Mouse (Mus musculus): ENCODE results near the gene Prss34.

Gene Prss34

DNA sequence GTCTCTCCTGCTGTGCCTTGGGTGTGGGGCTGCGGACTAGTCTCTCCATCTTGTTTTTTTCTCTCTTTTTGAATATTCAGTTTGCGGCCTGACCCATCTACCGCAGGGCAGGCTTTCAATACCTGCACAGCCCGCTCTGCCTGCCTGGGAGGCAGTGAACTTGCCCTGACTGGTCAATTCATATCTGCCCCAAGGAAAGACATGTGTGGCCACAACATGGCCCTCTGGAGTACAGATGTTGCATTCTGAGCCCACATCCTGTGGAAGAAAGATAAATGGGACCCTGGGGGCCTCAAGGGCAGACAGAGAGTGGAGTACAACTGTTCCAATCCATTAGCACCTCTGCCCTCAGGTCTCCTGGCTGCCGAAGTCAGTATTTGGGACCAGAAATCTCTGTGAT, at the start of gene Prss34:
TSS of gene Prss34 (plus strand) at position 301 of the 400 bp plus-strand sequence.
- DNase-seq: no peak

DNA sequence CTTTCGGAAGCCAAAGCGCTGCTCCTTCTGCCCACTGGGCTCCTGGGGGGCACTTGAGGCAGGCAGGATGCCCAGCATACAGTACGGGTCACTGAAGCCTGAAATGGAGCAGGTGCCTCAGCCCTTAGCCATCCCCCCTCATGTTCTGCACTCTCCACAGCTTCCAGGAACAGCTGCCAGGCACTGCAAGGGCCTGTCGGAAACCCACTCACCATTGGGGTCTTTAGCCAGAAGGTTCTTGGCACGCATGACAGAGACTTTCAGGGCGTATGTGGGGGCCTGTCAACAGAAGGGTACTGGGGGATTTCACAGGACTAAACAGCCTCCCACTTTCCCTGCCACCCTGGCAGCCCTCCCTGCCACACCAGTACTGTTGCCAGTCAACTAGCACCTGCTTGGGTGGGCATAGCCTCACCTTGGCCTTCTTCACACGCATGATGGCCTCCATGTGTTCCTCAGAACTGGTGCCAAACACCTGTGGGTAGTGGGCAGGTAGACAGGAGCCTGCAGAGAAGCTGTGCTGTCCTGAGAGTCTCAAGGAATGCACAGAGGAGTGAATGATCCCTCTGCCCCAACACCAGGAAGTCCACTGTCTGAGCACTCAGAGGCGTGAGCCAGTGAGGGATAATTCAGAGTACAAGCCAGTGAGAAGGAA, 47.9 kb upstream of the Prss34 start:
- DNase-seq: no peak

DNA sequence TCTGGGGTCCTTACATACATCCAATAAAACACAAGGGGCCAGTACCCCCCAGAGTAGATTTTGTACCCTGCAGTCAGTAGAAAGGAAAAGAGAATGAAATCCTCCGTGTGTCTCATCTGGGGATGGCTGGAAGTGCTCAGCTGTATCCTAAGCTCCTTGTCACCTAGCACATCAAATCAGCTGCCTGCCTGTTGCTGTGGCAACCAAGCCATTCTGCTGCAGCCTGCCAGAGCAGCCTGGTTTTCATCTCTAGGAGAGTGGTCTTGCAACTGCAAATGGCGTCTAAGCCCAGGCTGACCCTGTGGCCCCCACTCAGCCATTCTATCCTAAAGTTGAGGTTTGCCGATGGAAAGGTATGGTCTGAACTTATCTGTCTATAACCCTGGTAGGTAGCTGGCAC, 45.6 kb upstream of the Prss34 start:
- no peak for DNase-seq

DNA sequence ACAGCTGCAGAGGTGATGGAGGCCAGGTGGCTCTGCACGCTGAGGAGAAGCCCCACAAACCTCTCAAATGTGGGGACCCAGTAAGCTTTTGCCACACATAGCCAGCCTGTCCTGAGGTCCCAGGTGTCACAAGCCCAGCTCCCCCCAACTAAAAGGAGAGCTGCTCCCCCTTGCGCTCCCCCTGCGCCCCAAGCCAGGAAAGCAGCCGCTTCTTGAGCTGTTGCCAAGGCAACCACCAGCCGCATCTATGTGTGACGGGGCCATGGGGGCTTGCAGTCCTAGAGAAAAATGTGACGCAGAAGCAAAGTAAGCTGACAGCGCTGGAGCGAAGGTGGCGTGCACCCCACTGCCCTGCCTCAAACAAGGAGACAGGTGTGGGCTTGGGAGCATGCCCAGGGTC, 44.4 kb upstream of the Prss34 start:
- DNase-seq: peak; percentile 53

DNA sequence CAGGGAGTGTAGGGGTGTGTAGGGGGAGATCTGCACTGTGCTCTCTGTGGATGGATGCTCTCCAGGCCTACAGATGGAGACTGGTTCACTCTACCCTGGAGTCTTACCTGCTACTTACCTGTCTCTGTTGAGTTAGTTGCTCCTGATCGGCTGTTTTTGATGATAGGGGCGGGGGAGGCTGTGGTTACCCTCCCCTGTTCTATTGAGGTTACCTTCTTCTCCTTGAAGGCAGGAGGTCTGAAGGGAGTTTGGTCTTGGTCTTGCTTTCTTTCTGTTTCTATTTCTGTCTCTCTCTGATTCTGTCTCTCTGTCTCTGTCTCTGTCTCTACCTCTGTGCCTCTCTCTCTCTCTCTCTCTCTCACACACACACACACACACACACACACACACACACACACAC, 43.1 kb upstream of the Prss34 start:
- no peak for DNase-seq

DNA sequence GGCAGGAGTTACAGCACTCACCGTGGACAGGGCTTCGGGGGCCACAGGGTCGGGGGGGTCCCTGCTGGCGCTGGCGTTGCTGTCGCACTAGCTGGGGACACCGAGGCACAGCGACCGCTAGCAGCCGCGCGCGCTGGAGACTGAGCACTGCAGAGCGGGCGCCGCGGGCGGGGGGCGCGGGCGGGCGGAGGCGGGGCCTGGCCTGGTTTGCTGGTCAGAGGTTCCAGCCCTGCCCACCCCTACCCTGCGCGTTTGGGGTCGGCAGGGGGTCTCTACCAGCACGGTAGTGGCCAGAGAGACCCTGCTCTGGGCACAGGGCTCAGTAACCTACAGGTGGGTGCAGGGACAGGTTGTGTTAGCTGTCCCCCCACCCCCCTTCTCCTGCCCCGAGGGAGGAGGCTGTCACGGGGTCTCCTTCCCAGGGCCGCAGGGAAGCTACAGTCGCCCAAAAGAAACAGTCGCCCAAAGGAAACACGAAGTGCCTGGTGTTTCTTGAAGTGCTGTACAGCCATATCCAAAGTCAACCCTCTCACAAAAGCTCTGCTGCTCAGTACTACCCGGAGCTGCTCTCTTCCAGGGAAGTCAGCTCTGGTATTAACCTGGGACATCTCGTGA, 41.9 kb upstream of the Prss34 start, which contains the start of gene Baiap3:
TSS of gene Baiap3 (minus strand) at position 225 of the 615 bp plus-strand sequence.
- DNase-seq: peak; percentile 44

DNA sequence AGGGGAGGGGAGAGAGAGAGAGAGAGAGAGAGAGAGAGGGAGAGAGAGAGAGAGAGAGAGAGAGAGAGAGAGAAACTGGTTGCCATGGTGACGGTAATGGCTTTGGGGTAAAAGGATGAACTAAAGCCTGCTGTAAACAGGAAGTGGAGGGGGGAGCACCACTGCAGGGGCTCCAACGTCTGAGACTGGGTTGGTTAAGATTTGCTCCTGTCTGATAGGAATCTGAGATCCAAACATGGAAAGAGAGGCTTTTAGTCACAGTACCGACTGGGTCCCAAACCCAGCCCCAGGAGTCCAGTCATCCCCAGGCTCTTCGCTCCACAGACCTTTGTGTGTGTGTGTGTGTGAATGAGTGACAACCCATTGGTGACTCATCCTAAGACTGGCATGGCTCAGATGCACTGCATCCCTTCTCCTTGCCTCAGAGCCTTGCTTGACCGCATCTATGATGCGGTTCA, 40.4 kb upstream of the Prss34 start:
- no peak for DNase-seq

DNA sequence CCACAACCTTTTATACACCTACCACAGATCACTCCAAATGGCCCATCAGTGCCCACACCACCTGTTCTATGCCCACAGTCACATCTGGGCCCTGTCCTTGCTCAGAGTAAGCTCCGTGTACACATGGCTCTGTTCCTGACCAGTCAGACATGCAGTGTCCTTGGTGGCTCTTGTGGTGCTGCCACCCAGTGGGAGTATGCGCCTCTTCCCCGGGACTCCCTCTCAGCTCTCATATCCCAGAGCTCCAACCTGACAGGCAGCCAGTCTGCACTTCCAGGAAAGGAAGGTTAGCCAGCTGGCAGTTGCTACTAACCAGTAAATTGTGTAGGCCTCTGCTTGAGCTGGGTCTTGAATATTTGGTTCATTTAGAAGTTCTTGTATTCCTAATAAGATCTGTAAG, 33.7 kb upstream of the Prss34 start:
- DNase-seq: no peak

DNA sequence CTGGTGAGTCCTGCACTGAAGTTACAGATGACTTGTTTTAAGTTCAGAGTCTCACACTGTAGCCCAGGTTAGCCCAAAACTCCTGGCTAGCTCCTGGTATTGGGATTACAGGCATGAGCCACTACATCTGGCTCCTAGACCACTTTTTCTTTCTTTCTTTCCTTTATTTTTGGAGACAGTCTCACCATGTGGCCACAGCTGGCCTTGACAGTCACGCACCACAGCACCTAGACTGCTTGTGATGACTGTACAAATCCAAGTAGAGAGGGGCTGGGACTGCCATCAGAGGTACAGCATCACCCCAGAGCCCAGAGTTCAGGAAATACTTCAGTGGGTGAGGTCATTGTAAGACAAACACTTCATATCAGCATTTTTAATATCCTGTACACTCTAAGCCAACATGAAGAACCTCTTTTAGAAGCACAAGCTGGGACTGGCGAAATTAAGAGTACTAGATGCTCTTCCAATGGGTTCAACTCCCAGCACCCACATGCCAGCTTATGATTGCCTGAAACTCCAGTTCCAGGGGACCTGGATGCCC, 27.3 kb upstream of the Prss34 start:
- DNase-seq: no peak

DNA sequence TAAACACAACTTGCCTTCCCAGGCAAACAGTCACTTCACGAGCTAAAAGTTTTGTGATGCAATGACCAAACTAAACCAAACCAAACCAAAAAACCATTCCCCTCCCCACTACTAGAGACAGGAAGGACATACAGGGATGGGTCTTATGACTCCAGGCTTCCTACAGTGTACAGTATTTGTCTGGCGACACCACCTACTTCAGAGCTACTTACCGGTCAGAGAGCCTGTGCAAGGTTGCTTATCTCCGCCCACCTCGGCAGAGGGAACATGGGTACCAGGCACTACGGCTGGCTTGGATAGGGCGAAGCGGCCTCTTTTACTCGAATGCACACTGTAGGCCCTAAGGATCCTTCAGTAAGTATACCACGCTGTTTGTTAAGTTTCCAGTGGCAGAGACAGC, 25.9 kb upstream of the Prss34 start:
- DNase-seq: no peak

DNA sequence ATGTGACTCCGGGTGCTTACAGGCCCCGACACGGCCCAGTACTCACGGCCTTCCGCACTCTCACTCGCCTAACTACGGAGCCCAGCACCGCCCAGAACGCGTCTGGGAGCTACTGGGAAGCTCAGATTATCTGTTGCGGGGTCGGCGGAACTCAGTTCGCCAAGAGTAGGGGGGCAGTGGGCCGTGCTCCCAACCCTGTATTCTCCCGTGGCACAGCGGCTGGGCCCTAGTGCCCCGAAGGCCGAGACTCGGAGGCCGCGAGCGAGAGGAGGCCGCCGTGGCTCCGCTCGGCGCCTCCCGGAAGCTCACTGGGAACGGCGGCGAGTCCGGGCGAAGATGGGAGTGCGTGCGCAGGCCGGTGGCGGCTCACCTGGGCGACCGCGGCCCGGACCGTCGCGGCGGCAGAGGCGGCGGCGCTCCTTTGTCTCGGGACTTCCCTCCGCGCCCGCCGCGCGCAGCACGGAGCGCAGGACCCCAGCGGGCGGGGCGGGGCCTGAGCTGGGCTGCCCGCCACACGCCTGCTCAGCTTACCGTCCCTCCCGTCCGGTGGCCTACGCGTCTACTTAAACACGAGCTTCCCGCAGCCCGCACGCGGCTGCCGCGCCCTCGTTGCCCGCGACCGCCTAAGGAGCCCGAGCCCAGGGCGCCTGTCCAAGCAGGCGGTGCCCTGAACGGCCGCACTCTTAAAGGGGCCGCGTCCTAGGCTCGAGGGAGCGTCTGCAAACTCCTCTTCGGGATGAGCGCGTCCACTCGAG, 25.1 kb upstream of the Prss34 start:
- DNase-seq: peak; percentile 79

DNA sequence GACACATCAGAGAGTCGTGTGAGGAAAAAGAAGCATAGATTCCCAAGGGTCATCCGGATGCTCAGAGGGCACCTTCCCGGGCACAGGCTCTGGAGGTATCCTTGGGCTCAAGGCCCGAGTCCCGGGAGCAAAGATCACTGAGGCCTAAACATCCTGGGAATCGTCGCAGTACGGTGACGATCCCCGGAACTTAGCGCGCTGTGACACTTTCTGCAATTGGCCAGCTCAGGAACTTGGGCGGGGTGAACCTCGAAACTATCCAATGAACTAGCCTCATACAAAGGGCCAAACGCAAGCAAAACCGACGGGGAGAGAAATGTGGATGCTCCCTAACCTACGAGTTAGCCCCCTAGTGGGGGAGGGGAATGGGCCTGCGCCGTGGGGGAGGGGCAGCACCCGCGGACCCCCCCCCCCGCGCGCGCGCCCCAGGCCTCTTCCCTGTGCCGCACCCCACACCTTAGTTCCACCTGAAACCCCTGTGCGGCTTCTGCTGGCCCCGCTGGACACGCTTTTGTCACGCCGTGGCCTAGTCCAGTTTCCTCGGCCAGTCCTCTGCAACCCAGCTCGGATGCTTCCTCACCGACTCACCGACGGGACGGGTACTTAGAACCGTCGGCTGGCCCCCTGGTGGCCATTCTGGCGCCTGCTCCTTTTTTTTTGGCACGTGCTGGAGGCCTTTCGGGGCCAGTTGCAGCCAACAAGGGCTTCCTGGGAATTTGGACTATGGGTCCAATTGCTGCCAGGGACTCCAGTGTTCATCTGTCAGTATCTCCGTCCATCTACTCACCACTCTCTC, 24.3 kb upstream of the Prss34 start:
- DNase-seq: peak; percentile 90

DNA sequence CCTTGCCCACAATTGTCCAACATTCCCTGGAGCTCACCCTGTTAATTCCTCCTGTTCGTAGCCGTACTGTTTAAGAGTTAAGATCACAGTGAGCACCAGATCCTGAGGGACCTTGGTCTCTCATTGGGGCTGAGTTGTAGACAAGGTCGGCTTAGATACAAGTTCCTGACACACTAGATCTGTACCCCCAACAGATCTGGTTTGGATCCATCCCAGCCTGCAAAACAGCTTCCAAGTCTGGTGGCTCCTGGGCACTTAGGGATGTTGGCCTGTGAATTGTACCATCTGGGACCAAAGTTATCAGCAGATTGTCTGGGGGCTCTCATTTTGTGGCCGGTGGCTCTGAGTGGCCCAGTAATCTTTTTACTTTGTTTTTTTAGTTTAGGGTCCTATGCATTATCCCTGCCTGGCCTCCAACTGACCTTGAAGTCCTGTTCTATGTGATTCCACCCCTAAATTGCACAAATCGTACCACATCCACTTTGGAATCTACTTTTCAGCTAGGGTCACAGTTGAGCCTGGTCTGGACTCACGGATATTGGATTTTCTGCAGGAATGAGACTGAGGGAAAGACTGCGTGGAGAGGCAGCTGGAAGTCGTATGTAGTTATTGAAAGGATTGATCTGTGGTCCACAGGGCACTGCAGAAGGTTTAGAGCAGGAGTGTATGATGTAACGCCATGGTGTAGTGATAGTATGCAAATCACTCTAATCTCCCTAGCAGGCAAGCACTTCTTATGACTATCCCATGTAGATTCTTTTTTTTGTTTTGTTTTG, 23.4 kb upstream of the Prss34 start, which contains the start of gene Ube2i:
TSS of gene Ube2i (minus strand) at position 52 of the 776 bp plus-strand sequence.
- DNase-seq: no peak

DNA sequence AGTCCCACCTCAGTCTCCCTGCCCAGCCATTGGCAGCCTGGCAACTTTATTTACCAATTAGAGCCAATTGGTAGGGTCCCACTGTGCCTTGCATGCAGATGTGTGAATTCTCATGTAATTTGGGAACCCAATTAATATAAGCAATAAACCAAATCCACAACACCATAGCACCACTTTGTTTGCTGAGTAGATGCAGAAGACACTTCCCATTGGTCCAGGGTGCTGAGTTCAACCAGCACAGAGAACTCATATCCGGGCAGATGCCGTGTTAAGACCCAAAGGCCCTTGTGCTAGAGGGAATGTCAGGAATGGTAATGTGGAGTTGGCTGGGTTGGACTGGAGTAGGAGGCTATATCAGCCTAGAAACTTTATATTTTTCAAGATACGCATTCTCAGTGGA, 22.4 kb upstream of the Prss34 start:
- no peak for DNase-seq

DNA sequence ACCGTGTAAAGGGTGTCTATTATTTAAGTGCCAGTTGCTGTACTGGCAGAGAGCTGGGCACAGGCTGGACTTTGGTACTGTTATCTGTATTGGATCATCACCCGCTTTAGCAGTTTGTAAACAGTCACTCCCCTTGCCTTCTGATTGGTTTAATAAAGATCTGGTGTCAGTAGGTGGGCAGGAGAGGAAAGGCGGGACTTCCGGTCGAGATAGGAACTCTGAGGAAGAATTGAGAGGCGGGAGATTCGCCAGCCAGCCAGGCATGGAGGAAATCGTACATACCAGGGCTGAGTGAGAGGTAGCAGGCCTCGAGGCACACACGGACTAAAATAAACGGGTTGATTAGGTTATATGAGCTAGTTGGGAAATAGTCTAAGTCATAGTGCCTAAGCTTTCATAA, 16.1 kb upstream of the Prss34 start:
- DNase-seq: no peak

DNA sequence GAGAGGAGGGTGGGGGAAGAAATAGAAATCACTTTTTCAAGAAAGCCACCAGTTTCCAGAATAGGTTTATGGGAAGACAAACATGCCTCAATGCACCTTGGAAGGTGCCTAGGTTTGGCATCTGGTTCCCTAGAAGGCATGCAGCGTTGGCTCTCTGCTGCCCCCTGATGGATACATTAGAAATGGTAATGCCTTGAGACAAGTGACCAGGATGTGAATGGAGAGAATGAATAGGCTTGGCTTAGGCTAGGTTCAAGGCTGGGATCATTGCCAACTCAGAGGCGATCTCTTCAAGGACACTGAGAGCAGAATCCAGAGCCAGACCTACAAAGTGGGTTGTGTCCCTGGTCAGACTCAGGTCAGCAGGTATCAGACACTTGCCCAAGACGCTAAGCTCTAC, 13.2 kb upstream of the Prss34 start:
- DNase-seq: peak; percentile 53

DNA sequence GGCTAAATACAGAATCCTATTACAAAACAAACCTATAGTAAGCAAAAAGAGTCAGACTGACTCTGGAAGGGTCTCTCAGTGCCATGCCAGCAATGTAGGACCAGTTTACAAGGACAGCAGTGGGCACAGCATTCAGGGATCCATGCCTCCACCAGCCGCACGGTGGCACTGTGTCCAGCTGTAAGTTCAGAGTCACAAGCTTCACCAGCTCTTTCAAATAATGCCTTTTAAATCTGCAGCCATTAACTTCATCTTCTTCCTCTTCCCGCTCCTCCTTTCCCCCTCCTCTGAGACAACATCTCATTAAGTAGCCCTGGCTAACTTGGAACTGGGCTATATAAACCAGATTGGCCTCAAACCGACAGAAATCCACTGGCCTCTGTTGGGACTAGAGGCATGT, 9.4 kb upstream of the Prss34 start:
- peak; percentile 53 for DNase-seq

DNA sequence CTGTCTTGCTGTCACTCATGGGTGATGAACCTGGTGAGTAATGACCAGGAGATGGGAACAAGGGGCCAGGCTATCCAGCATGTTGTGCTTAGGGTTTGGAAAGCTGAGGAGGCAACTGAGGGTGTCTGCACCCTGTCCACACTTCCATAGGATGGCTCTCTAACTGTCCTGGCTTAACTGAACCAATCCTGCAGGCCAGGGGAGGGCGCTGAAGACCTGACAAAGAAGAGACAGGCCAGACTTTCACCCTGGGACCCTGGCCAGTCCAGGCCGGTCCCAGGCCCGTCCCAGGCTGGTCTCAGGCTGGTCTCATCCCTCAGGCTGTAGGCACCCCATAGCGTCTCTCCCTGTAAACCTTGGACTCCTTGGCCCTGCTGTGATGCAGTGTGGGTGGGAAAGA, 7.8 kb upstream of the Prss34 start:
- DNase-seq: no peak

DNA sequence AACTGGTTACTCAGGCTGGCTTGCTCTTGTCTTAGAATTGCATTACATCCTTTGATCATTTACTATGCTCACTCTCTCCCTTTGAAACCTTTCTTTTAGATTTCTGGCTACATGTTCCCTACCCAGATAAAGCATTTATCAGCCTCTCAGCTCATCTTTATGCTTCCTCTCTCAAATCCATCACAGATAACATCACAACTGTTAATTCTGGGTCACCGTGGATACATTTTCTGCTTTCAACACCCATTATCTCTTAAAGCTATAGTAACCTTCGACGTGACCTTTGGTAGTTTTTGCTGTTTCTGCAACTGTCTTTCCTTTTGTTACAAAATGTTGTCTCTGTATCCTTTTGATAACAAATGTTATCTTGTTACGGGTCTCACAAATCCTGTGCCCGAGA, 4.7 kb upstream of the Prss34 start:
- DNase-seq: no peak

DNA sequence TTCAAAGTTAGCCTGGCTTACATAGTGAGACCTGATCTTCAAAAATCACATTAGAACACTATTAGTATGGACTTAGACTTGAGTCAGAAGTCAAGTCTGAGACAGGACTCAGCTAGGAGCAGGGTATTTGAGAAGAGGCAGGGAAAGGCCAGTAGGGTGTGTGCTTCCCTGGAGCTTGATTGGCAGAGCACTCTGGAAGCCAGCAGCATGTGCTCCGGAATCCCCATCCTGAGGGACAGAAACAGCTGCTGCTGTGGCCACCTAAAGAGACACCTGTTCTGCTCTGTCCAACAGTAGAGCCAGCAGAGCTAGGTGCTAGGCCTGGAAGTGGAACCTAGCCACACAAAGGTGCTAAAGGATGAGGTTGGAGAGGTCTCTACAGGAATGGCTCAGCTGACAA, 4.1 kb upstream of the Prss34 start:
- no peak for DNase-seq

DNA sequence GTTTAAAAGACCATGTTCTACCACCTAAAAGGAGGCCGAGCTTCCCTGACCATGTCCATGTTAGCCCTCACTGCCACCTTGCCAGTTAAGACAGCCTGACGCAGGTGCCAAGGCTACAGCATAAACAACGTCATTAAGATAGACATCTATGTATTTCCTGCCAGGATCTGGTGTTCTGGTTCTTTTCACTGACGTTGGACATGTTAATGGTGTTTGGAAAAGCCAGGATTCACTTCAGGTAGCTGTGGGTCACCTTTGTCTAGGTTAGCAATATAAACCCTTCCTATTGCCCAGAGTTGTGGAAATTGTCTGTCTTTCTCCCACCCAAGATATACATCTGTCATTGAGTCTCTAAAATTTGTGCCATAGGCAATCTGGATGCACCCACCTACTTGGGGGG, 10.2 kb downstream of the Prss34 start, which contains the start of gene Prss28:
TSS of gene Prss28 (plus strand) at position 301 of the 400 bp plus-strand sequence.
- no peak for DNase-seq

DNA sequence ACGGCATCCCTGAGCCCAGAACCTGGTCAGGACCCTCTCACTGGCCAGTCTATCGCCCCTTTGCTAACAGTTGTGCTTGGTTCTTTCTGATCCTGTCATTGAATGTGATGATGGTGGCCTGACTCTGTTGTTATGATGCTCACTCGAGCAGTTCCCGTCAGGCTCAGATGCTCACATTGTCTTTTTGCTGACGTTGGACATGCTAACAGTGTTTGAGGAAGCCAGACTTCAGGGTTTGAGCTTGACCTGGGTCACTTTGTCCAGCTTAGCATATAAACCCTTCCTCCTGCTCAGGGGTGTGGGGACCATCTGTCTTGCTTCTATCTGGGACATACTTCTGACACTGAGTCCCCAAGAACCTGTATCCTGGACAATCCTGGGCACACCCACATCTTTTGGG, 20.2 kb downstream of the Prss34 start, which contains the start of gene Prss29:
TSS of gene Prss29 (plus strand) at position 301 of the 400 bp plus-strand sequence.
- no peak for DNase-seq
